Mouse (Mus musculus) lung, postnatal 0 days (tissue): ENCODE results near the gene Dnajc12.

Source experiments
- CTCF ChIP-seq: IDR thresholded peaks from 2 replicates; pipeline ENCODE4 v1.5.1; 2016; ENCODE audit warnings: antibody characterized with exemption, mild to moderate bottlenecking
- EP300 ChIP-seq: IDR thresholded peaks from 2 replicates; pipeline ENCODE4 v1.6.1; 2016; ENCODE audit warnings: antibody characterized with exemption, mild to moderate bottlenecking, control low read depth

DNA sequence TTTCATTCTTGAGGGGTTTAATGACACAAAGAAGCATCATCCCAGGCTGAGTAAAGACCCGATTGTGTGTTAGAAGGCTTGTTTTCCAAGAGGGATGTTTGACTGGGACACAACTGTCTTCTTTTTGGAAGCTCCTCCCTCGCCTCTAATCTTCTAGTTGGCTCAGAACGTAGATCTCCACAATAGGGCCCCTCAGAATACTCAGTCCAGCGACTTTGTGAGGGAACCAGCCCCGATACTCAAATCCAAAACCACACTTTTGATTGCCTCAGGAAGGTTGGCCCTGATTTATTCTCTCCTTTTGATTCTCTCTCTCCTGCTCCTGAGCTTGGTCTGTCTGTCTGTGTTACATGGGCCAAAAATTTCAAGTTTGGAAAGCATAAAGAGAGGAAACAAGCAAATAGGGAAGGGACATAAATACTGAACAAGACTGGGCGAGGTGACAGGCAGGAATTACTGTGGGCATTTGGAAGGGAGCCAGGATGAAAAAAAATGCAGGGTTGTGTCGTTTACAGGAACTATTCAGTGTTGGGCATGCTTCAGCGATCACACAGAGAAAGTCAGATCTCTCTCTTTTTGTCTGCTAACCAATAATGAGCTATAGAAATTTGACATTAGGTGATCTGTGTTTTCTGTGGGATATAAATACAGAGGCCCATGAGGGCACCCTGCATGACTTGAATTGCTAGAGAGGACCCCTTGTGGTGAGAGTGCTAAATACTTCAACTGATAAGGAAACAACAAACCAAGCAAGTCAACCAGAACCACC, 73.1 kb downstream of the Dnajc12 start:
- TF ChIP-seq CTCF (peak; percentile 31), EP300 (no peak)
